ENCODE assay signal across 21 mouse cellular contexts in genomic region chr9:12945037-12945436, GRCm38 (mm10).
"Had no signal": no experiment of that assay in that cellular context is flagged by ENCODE, and none has a peak within 500 bp of the region (broad histone marks: within the 10 kb centered on the region; RNA-seq: fewer than 3 reads in every experiment).

No protein-coding gene starts in this region.

- H3K9ac ChIP-seq: kidney, embryonic 15.5 days; limb, embryonic 13.5 days; liver, embryonic 12.5 days; liver, embryonic 15.5 days; lung, embryonic 15.5 days; neural tube, embryonic 13.5 days; stomach, embryonic 15.5 days had no signal

- H3K36me3 ChIP-seq: kidney, embryonic 15.5 days; limb, embryonic 10.5 days; limb, embryonic 13.5 days; liver, embryonic 12.5 days; liver, embryonic 15.5 days; lung, embryonic 15.5 days; neural tube, embryonic 13.5 days; stomach, embryonic 15.5 days had no signal

- H3K4me2 ChIP-seq: kidney, embryonic 15.5 days; limb, embryonic 13.5 days; liver, embryonic 12.5 days; liver, embryonic 15.5 days; lung, embryonic 15.5 days; midbrain, embryonic 11.5 days; neural tube, embryonic 13.5 days; stomach, embryonic 15.5 days had no signal

- ATAC-seq: liver, embryonic 12.5 days had no signal

- DNase-seq: kidney, postnatal 14 days; kidney, postnatal 4 days; liver; lung, adult 18-20 months; lung, postnatal 10 days; lung, postnatal 36 days; midbrain, embryonic 14.5 days; retina, postnatal 1 day; right cerebral cortex, postnatal 25 days; spleen, adult 18-20 months; thymus, postnatal 25 days had no signal

- H3K27me3 ChIP-seq: kidney, embryonic 15.5 days; limb, embryonic 13.5 days; liver, embryonic 12.5 days; liver, embryonic 15.5 days; lung, embryonic 15.5 days; megakaryocyte, embryonic 14.5 days; neural tube, embryonic 13.5 days; stomach, embryonic 15.5 days had no signal

- H3K4me1 ChIP-seq: kidney, embryonic 15.5 days; limb, embryonic 10.5 days; limb, embryonic 13.5 days; liver, embryonic 12.5 days; liver, embryonic 15.5 days; lung, embryonic 15.5 days; megakaryocyte, embryonic 14.5 days; neural tube, embryonic 13.5 days; stomach, embryonic 15.5 days had no signal

- H3K27ac ChIP-seq: kidney, embryonic 15.5 days; limb, embryonic 10.5 days; limb, embryonic 13.5 days; liver, embryonic 12.5 days; liver, embryonic 15.5 days; lung, embryonic 15.5 days; neural tube, embryonic 13.5 days; stomach, embryonic 15.5 days had no signal

- H3K4me3 ChIP-seq: kidney, embryonic 15.5 days; limb, embryonic 10.5 days; limb, embryonic 13.5 days; liver, embryonic 12.5 days; liver, embryonic 15.5 days; lung, embryonic 15.5 days; megakaryocyte, embryonic 14.5 days; neural tube, embryonic 13.5 days; stomach, embryonic 15.5 days had no signal

- H3K9me3 ChIP-seq: kidney, embryonic 15.5 days; limb, embryonic 10.5 days; limb, embryonic 13.5 days; liver, embryonic 12.5 days; liver, embryonic 15.5 days; lung, embryonic 15.5 days; megakaryocyte, embryonic 14.5 days; neural tube, embryonic 13.5 days; stomach, embryonic 15.5 days had no signal
